Mouse (Mus musculus) embryo, embryonic 11.5 days (tissue): Measurements from ENCODE around the gene Tcea3.

ENCODE experiments used
- DNase-seq: peaks from one replicate; pipeline ENCODE4 v3.0.0-alpha.2; 2012; ENCODE audit warnings: low read depth, low spot score

Gene Tcea3

GRCm38 (mm10) chr4:136239111-136239510 lies 8.4 kb upstream of the Tcea3 start:
- DNase-seq = no peak

- DNase-seq = no peak
Measured at GRCm38 (mm10) chr4:136239622-136240021, 7.9 kb upstream of the Tcea3 start.

GRCm38 (mm10) chr4:136240123-136240522 lies 7.4 kb upstream of the Tcea3 start:
- no peak for DNase-seq

- DNase-seq = no peak
Measured at GRCm38 (mm10) chr4:136240955-136241354, 6.6 kb upstream of the Tcea3 start.

- DNase-seq = no peak
Measured at GRCm38 (mm10) chr4:136242065-136242703, 5.3 kb upstream of the Tcea3 start.

GRCm38 (mm10) chr4:136242728-136243127 lies 4.8 kb upstream of the Tcea3 start:
- DNase-seq = no peak

GRCm38 (mm10) chr4:136244208-136244607 lies 3.3 kb upstream of the Tcea3 start:
- DNase-seq = no peak

- DNase-seq = no peak
Measured at GRCm38 (mm10) chr4:136245681-136246080, 1.8 kb upstream of the Tcea3 start.

GRCm38 (mm10) chr4:136246568-136246969 lies 960 bp upstream of the Tcea3 start:
- DNase-seq = no peak

- no peak for DNase-seq
Measured at GRCm38 (mm10) chr4:136247386-136247728, 172 bp upstream of the Tcea3 start.

- DNase-seq = no peak
Measured at GRCm38 (mm10) chr4:136248464-136249331, 1.2 kb downstream of the Tcea3 start.

- DNase-seq = no peak
Measured at GRCm38 (mm10) chr4:136249332-136249647, 1.8 kb downstream of the Tcea3 start.

GRCm38 (mm10) chr4:136249780-136250179 lies 2.3 kb downstream of the Tcea3 start:
- DNase-seq = no peak

GRCm38 (mm10) chr4:136255919-136256318 lies 8.4 kb downstream of the Tcea3 start:
- no peak for DNase-seq

GRCm38 (mm10) chr4:136256696-136257095 lies 9.2 kb downstream of the Tcea3 start:
- no peak for DNase-seq

GRCm38 (mm10) chr4:136259916-136260315 lies 12.4 kb downstream of the Tcea3 start:
- DNase-seq = no peak

GRCm38 (mm10) chr4:136260491-136261180 lies 13.1 kb downstream of the Tcea3 start:
- DNase-seq = peak; percentile 61

GRCm38 (mm10) chr4:136261912-136262311 lies 14.4 kb downstream of the Tcea3 start:
- no peak for DNase-seq

- DNase-seq = no peak
Measured at GRCm38 (mm10) chr4:136263555-136263954, 16.0 kb downstream of the Tcea3 start.

- DNase-seq = no peak
Measured at GRCm38 (mm10) chr4:136266716-136267343, 19.3 kb downstream of the Tcea3 start.

GRCm38 (mm10) chr4:136268912-136269311 lies 21.4 kb downstream of the Tcea3 start:
- DNase-seq = no peak

GRCm38 (mm10) chr4:136270648-136271047 lies 23.1 kb downstream of the Tcea3 start:
- no peak for DNase-seq
